Mouse (Mus musculus): ENCODE measurements around the gene Prkcg. TPM values are rescaled to one million over a fixed set of nuclear protein-coding genes. Genes with fewer than 3 reads are reported as not detected.
"Not testable (repeated sequence)": the region's sequence is repeated elsewhere in the genome, so short reads cannot be mapped to it uniquely, and the experiment has no call there.

Gene Prkcg
- 100 to 1,000 TPM; 265 to 294 TPM for total RNA-seq (2021)

DNA sequence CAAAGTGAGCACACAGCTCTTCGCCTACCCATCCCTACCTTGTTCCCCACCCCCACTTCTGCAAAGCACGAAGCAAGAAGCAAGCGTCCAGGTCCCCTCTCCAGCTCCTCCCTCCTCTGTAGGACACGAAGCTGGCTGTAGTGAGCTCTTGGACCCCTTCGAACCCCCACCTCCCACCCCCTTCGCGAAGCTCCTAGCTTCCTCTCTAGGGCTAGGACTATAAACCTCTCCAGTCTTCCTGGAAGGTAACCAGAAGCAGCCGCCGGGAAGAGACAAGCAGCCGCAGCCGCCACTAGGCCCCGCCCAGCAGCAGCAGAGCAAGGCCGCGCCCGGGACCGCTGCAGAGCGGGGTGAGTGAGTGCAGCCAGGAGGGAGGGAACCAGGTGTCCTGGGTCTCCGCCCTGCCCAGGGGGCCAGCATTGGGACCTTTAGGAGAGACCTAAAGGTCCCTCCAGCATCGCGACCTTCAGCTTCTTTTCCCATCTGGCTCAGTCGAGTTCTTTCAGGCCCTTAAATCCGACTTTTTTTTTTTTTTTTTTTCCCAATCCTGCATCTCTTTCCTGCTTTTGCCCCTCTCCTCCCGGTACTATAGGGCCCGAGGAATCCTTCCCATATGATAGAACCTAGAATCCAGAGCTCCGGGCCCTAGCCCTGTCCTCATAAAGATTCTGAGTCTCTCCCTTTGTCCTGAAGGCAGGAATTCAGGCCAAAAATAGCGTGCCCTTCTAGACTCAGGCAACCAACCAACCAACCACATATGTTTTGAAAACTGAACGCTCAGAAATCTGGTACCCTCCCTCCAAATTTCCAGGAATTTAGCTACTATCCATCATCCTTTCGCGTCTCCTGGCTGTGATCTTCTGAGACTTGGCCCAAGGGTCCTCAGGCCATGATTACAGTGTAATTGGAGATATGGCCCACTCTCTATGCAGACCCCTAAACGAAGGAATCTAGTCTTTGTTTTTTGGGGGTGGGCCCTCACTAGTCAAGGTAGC, at the start of gene Prkcg, which contains the start of gene Myadm:
Gene Prkcg (plus strand): TSS at position 204 of the 995 bp plus-strand sequence.
Gene Myadm (plus strand): TSS at position 105 of the 995 bp plus-strand sequence.
- peak; percentile 77 to 80 for DNase-seq (ENCODE audit: low spot score in 2 of 2)
- intact Hi-C loops (cut with DNase I), result no loop called here

DNA sequence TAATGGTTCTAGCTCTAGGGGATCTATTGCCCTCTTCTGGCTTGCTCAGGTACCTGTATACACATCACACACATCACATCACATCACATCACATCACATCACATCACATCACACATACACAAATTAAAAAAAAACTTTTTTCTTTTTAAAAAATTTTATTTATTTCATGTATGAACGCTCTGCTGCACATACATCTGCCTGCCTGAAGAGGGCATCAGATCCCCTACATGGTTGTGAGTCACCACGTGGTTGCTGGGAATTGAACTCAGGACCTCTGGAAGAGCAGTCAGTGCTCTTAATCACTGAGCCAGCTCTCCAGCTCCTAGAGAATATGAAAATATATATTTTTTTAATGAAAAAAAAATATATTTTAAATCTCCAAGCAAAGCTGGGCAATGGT, 49.8 kb upstream of the Prkcg start:
- DNase-seq (ENCODE audit: low spot score in 2 of 2), result no peak
- intact Hi-C loops (cut with DNase I), result no loop called here

- peak in 1 of 2 experiments; percentile 63 for DNase-seq (ENCODE audit: low spot score in 2 of 2)
- intact Hi-C loops (cut with DNase I), result loop anchor here (5.0 kb wide), 1 partner anchor 42 kb away; no protein-coding TSS in a partner anchor
These were observed 28.3 kb upstream of the Prkcg start for GRCm38 (mm10) chr7:3260701-3261100.

GRCm38 (mm10) chr7:3261446-3261845, 27.5 kb upstream of the Prkcg start:
- no peak for DNase-seq (ENCODE audit: low spot score in 2 of 2)
- intact Hi-C loops (cut with DNase I), result loop anchor here (5.0 kb wide), 1 partner anchor 41 kb away; no protein-coding TSS in a partner anchor

- no peak for DNase-seq (ENCODE audit: low spot score in 2 of 2)
- intact Hi-C loops (cut with DNase I), result loop anchor here (5.0 kb wide), 1 partner anchor 40 kb away; no protein-coding TSS in a partner anchor
These were observed 26.2 kb upstream of the Prkcg start for GRCm38 (mm10) chr7:3262789-3263188.

GRCm38 (mm10) chr7:3264390-3265022, 24.5 kb upstream of the Prkcg start:
- no peak for DNase-seq (ENCODE audit: low spot score in 2 of 2)
- intact Hi-C loops (cut with DNase I), result loop anchor here (5.0 kb wide), 1 partner anchor 38 kb away; no protein-coding TSS in a partner anchor

DNA sequence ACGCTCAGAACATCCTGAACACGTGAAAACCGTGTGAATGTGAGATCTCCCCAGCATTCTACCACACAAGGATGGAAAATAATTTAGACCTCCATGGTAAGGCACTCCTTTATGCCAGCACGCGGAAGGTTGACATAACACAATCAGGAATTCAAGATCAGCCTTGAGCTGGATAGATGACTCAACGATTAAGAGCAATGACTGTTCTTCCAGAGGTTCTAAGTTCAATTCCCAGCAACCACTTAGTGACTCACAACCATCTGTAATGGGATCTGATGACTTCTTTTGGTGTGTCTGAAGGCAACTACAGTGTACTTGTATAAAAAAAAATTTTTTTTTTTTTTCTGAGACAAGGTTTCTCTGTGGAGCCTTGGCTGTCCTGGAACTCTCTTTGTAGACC, 23.7 kb upstream of the Prkcg start:
- intact Hi-C loops (cut with DNase I), result no loop called here

GRCm38 (mm10) chr7:3267261-3267660, 21.7 kb upstream of the Prkcg start:
- intact Hi-C loops (cut with DNase I), result no loop called here

More for the DNA sequence above, 23.7 kb upstream of the Prkcg start:
- no peak for DNase-seq (ENCODE audit: low spot score in 2 of 2)

GRCm38 (mm10) chr7:3267888-3268287, 21.1 kb upstream of the Prkcg start:
- intact Hi-C loops (cut with DNase I), result no loop called here
- no peak for DNase-seq (ENCODE audit: low spot score in 2 of 2)

More at GRCm38 (mm10) chr7:3267261-3267660, 21.7 kb upstream of the Prkcg start:
- DNase-seq (ENCODE audit: low spot score in 2 of 2), result no peak

DNA sequence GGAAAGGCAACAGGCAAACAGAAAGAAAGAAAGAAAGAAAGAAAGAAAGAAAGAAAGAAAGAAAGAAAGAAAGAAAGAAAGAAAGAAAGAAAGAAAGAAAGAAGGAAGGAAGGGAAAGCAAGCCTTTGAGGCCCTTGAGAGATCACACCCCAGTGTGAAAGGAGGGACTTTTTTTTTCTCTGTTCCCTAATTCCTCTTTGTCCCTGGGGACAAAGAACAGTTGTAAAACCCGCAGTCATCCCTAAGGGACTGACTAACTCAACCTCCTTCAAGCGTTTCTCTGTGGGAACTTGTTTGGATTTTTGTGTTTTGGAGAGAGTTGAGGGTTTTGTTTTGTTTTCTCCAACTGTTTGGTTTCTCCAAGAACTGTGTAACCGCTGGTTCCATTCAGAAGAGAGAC, 20.7 kb upstream of the Prkcg start:
- no peak for DNase-seq (ENCODE audit: low spot score in 2 of 2)
- intact Hi-C loops (cut with DNase I), result no loop called here

DNA sequence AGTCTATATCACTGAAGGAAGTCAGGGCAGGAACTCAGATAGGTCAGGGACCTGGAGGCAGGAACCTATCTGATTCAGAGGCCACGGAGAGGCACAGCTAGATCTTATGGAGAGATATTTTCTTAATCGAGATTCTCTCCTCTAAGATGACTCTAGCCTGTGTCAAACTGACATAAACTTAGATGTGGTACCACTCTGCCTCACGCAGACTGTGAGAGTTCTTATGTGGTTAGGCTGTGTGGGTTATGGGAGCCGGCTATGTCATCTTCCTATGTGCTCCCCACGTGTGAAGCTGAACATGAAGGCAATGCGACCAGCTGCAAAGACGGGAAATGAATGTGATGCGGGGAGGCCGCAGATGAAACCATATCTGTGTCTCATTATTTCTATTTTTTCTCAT, 16.8 kb upstream of the Prkcg start:
- intact Hi-C loops (cut with DNase I), result no loop called here
- DNase-seq (ENCODE audit: low spot score in 2 of 2), result no peak

- intact Hi-C loops (cut with DNase I), result no loop called here
- DNase-seq (ENCODE audit: low spot score in 2 of 2), result peak in 1 of 2 experiments; percentile 48
These were observed 13.4 kb upstream of the Prkcg start for GRCm38 (mm10) chr7:3275455-3276170.

- DNase-seq (ENCODE audit: low spot score in 2 of 2); intact Hi-C loops (cut with DNase I): not testable (repeated sequence)
These were observed 12.2 kb upstream of the Prkcg start for GRCm38 (mm10) chr7:3276781-3277180.

DNA sequence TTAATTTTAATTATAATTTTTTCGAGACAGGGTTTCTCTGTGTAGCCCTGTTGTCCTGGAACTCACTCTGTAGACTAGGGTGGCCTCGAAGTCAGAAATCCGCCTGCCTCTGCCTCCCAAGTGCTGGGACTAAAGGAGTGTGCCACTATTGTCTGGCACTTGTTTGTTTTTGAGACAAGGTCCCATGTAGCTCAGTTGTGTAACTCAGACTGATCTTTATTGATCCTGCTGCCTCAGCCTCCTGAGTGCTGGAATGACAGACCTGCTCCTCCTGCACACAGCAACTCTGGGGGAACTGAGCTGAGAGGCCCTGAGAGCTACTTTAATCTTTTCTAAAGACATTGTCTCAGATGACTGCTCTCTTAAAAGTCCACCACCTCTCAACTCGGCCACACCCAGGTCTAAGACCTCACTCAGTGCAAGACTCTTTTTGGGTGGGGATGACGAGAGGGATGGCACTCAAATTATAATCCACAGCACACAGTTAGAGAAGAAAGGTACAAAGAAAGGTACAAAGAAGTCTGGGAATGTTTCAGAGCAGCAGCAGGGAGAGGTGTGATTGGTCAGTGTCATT, 8.8 kb upstream of the Prkcg start:
- DNase-seq (ENCODE audit: low spot score in 2 of 2), result no peak
- intact Hi-C loops (cut with DNase I), result no loop called here

DNA sequence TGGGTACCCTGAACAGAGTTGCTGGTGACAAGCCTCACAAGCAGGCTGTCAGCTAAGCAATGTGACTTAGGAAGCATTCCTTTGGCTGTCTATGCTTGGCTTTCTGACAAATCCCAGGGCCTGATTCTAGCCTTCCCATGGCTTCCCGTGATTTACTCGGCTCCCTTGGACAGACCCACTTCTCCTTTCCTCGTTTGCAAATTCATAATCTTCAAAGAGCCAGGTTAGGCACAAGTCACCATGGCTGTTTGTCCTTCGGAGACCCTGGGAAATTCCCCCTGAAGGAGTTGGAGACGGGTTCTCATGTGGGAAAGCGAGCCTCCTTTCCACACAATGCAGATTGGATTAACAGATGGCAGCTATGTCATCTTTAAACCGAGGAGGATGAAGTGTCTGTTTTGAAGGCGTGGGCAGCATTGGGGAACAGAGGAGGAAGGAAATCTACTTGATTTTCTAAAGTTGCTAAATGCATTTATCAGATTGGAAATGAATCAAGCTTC, 8.3 kb upstream of the Prkcg start:
- intact Hi-C loops (cut with DNase I), result no loop called here
- DNase-seq (ENCODE audit: low spot score in 2 of 2), result peak in 1 of 2 experiments; percentile 84

DNA sequence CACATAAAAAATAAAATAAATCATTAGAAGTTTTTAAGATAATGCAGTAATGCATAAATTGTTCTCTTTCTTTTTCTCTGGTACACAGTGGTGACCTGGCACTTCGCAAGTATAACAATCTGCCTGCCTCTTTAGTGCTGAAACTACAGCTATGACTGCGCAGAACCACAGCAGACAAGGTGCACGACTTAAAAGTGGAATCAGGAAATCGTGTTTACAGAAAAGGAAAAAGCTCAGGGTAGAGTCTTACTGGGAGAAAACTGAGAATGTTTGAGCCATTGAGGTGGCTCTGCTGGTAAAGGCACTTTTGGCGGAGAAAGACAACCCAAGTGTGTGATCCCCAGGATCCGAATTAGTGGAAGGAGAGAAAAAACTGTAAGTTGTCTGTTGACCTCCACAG, 7.2 kb upstream of the Prkcg start:
- intact Hi-C loops (cut with DNase I), result no loop called here
- DNase-seq (ENCODE audit: low spot score in 2 of 2), result no peak

GRCm38 (mm10) chr7:3283081-3283875, 5.7 kb upstream of the Prkcg start:
- no peak for DNase-seq (ENCODE audit: low spot score in 2 of 2)
- intact Hi-C loops (cut with DNase I), result no loop called here

DNA sequence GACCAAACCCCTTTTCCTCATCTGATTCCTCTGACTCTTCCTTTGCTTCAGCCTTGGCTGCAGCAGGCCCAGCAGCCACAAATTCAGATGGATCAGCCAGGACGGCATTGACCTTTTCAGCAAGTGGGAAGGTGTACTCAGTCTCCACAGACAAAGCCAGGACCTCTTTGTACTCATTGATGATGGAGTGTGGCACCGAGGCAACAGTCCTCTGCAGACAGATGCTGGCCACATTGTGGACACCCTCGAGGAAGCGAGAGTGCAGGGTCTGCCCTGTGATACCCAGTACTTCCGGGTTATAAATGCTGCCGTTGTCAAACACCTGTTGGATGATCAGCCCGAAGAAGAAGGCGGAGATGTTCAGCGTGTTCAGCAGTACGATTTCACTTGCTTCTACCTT, 4.4 kb upstream of the Prkcg start:
- DNase-seq (ENCODE audit: low spot score in 2 of 2), result no peak
- intact Hi-C loops (cut with DNase I), result no loop called here
